Mouse (Mus musculus) ES-E14 (cell line): Measurements from ENCODE around the gene Trip11. TPM values are rescaled to one million over a fixed set of nuclear protein-coding genes. Genes with fewer than 3 reads are reported as not detected.

ENCODE experiments used
- DNase-seq: peaks from one replicate; pipeline ENCODE4 v3.0.0-alpha.2; 2013; ENCODE audit warnings: low read depth, low spot score
- H3K27ac ChIP-seq: 2 replicates; pipeline ENCODE4 v1.5.1; 2012; ENCODE audit warnings: low read depth, mild to moderate bottlenecking, low read length, moderate library complexity, mixed read lengths; ENCODE audit not compliant: poor library complexity, insufficient read depth, severe bottlenecking
- H3K36me3 ChIP-seq: 2 replicates; pipeline ENCODE4 v1.6.1; 2012; ENCODE audit warnings: mild to moderate bottlenecking, low read length, moderate library complexity, mixed read lengths; ENCODE audit not compliant: control insufficient read depth, poor library complexity, insufficient read depth, severe bottlenecking
- H3K4me1 ChIP-seq, 2 experiments: fragments of 150-350 bp in 1 of 2; sonication (generic) in 1 of 2; 2 replicates each; pipeline ENCODE4 v1.6.1; 2012; ENCODE audit warnings: low read length in 2 of 2, mild to moderate bottlenecking in 1 of 2, mixed read lengths in 1 of 2; ENCODE audit not compliant: control insufficient read depth in 2 of 2, insufficient read depth in 2 of 2, poor library complexity in 1 of 2
- H3K4me3 ChIP-seq, 2 experiments: fragments of 150-350 bp in 1 of 2; sonication (generic) in 1 of 2; 2 replicates each; pipeline ENCODE4 v1.5.1; 2012; ENCODE audit warnings: low read length in 2 of 2, low read depth in 1 of 2, mild to moderate bottlenecking in 1 of 2, mixed read lengths in 1 of 2; ENCODE audit not compliant: insufficient read depth in 1 of 2, poor library complexity in 1 of 2, severe bottlenecking in 1 of 2
- H3K9ac ChIP-seq: 2 replicates; pipeline ENCODE4 v1.6.1; 2012; ENCODE audit warnings: low read depth, mild to moderate bottlenecking, low read length, mixed read lengths; ENCODE audit not compliant: poor library complexity, insufficient read depth, severe bottlenecking
- H3K9me3 ChIP-seq: fragments of 150-350 bp; sonication (generic); 2 replicates; pipeline ENCODE4 v1.6.1; 2012; ENCODE audit warnings: low read depth, mild to moderate bottlenecking, low read length; ENCODE audit not compliant: control insufficient read depth, insufficient read depth
- CHD2 ChIP-seq: IDR thresholded peaks from 2 replicates; pipeline ENCODE4 v1.6.1; 2014; ENCODE audit warnings: mild to moderate bottlenecking, low read depth, low read length, inconsistent platforms
- HCFC1 ChIP-seq: IDR thresholded peaks from 2 replicates; pipeline ENCODE4 v1.6.1; 2012; ENCODE audit warnings: low read length, inconsistent platforms, borderline replicate concordance; ENCODE audit not compliant: insufficient read depth
- MAFK ChIP-seq: IDR thresholded peaks from 2 replicates; pipeline ENCODE4 v1.6.1; 2014; ENCODE audit warnings: mild to moderate bottlenecking, low read depth, low read length, inconsistent platforms; ENCODE audit not compliant: insufficient read depth
- ZC3H11A ChIP-seq: IDR thresholded peaks from 2 replicates; pipeline ENCODE4 v1.6.1; 2012; ENCODE audit warnings: low read depth, mild to moderate bottlenecking, inconsistent platforms, low read length, borderline replicate concordance
- ZNF384 ChIP-seq: IDR thresholded peaks from 2 replicates; pipeline ENCODE4 v1.6.1; 2012; ENCODE audit warnings: low read depth, low read length, inconsistent platforms
- in situ Hi-C, 2 experiments: fragments of 600-800 bp; cut with MboI; formaldehyde crosslinking; loops; one replicate each; pipeline ENCODE4 v1.15.1; 2025; ENCODE audit warnings: low sequenced_read_pairs in 2 of 2, inconsistent platforms in 1 of 2; ENCODE audit not compliant: unreplicated experiment in 2 of 2
- total RNA-seq: library from RNA; depleted of rRNA; stranded (reverse); fragments of 300-350 nt; gene quantifications from 2 replicates; pipeline ENCODE4 v1.2.3, GENCODE M21; 2012

The Trip11 gene
- total RNA-seq, 1 experiment, result 15.7 TPM

DNA sequence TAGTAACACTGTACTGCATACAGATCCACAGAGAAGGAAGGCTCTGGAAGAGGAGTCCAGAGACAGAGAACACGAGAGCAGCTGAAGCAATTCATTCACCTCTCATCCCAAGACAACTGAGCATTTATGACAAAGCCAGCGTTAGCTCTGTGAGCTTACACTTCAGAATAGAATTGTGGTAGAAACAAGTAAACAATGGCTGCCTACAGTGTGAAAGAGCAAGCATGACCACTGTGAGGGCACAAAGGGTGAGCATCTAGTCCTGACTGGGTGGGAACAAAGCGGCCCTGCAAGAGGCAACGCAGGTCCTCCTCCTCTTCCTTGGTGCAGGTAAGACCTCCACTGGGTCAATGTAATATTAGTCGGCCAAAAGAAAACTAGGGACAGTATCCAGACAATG lies 22.0 kb downstream of the Trip11 start:
- no peak for DNase-seq
- no peaks in the 10 kb centered on the region for H3K4me1 ChIP-seq
- no peak overlapping the region for H3K27ac ChIP-seq
- H3K36me3 ChIP-seq, result no peaks in the 10 kb centered on the region; the same call in 1 of the 2 replicates
- no peak overlapping the region for H3K9ac ChIP-seq
- in situ Hi-C loops, result no loop called here
- H3K9me3 ChIP-seq, result no peaks in the 10 kb centered on the region
- H3K4me3 ChIP-seq, result no peak overlapping the region
- TF ChIP-seq MAFK (no peak), ZC3H11A (no peak)

DNA sequence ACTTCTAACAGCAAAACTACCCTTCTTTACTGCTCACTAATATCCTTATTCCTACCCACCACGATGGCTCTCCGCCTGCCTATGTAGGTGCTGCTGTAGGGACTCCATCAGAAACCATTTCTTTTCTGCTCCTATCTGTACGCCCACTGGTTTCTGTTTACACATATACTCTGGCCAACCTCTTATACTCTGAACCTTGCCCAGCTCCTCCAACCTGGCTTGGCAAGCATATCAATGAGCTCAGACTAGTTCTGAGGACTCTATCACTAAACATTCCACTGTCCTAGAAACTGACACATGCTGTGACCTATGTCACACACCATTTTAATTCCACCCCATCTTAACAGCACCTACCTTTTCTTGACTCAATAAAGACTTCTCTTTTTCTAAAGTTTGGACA lies 23.7 kb downstream of the Trip11 start:
- Histone ChIP-seq H3K9me3 (no peaks in the 10 kb centered on the region), H3K4me3 (no peak overlapping the region), H3K27ac (no peak overlapping the region), H3K4me1 (no peaks in the 10 kb centered on the region), H3K36me3 (peaks cover 1% of the 10 kb centered on the region; the same call in 1 of the 2 replicates), H3K9ac (no peak overlapping the region)
- DNase-seq, result no peak
- in situ Hi-C loops, result no loop called here
- no peak for TF ChIP-seq ZC3H11A
- no peak for TF ChIP-seq ZNF384
- no peak for TF ChIP-seq HCFC1
- no peak for TF ChIP-seq CHD2

DNA sequence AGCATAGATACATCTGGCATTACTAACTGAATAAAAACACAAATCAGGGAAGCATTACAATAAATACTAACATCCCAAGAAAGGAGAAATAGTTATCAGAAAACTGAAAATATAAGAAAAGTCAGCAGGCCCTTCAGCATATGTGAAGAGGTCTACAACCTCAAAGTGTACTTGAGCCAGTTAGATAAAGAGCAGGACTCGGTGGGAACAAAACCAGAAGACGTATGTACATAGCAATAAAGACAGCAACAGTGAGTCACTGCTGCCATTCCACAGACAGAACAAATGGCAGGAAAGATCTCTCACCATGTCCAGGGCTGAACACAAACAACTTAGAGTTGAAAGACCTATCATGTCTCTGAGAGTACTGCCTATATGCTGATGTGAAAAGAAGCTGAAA lies 24.8 kb downstream of the Trip11 start:
- Histone ChIP-seq H3K9me3 (no peaks in the 10 kb centered on the region), H3K36me3 (peaks cover 5% of the 10 kb centered on the region), H3K9ac (no peak overlapping the region), H3K27ac (no peak overlapping the region), H3K4me3 (no peak overlapping the region), H3K4me1 (no peaks in the 10 kb centered on the region)
- TF ChIP-seq MAFK, result no peak
- no peak for TF ChIP-seq CHD2
- no peak for TF ChIP-seq ZC3H11A
- TF ChIP-seq ZNF384, result no peak
- no peak for TF ChIP-seq HCFC1
- in situ Hi-C loops, result no loop called here
- DNase-seq, result no peak

DNA sequence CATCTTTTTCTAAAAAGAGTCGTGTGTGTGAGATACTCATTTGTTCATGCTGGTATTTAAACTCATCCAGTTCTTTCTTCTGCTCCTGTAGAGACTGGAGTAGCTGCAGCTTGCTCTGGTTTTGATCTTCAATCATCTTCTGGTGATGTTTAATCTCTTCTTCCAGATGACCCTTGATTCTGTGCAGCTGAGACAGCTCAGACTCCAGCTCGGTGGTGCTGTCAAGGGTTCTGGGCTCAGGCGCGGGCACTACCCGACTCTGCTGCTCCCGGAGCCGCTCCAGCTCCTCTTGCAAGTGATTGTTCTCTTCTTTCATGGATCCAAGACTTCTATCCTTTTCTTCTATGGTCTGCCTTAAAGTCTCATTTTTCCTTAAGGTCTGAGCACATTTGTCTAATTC lies 28.1 kb downstream of the Trip11 start:
- Histone ChIP-seq H3K9me3 (no peaks in the 10 kb centered on the region), H3K4me3 (no peak overlapping the region), H3K27ac (no peak overlapping the region), H3K9ac (no peak overlapping the region), H3K4me1 (no peaks in the 10 kb centered on the region; a peak in 1 of 4 replicates), H3K36me3 (peaks cover 5% of the 10 kb centered on the region)
- in situ Hi-C loops, result no loop called here
- no peak for TF ChIP-seq CHD2
- TF ChIP-seq ZC3H11A, result no peak
- no peak for TF ChIP-seq HCFC1
- TF ChIP-seq MAFK, result no peak
- TF ChIP-seq ZNF384, result no peak
- no peak for DNase-seq

DNA sequence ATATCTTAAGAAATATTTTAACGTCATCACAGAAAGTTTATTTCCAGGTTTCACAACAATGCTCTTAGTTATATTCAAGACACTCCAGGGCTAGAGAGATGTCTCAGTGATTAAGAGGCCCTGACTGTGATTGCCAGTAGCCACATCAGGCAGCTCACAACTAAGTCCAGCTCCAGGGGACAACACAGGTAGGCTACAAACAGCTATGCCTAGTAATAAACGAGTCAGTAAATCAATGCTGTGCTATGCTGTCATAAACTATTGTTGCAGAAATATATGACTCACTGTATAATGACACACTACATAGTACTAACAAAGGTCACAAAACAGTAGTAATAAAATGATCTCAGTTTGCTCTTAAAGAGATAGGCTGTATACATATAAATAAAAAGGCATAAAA lies 36.7 kb downstream of the Trip11 start:
- H3K4me1 ChIP-seq, result no peaks in the 10 kb centered on the region; a peak in 1 of 4 replicates

More for the DNA sequence above, 36.7 kb downstream of the Trip11 start:
- DNase-seq, result no peak
- no peak for TF ChIP-seq ZNF384
- no peak for TF ChIP-seq HCFC1
- TF ChIP-seq ZC3H11A, result no peak
- TF ChIP-seq CHD2, result no peak
- no peak for TF ChIP-seq MAFK
- Histone ChIP-seq H3K4me3 (no peak overlapping the region), H3K27ac (no peak overlapping the region), H3K9me3 (no peaks in the 10 kb centered on the region), H3K9ac (no peak overlapping the region), H3K36me3 (peaks cover 1% of the 10 kb centered on the region; the same call in 1 of the 2 replicates)
- in situ Hi-C loops, result no loop called here
